Mouse (Mus musculus) gastrocnemius, adult 2 months (tissue): Measurements from ENCODE around the gene Lce1c. TPM values are rescaled to one million over a fixed set of nuclear protein-coding genes. Genes with fewer than 3 reads are reported as not detected.

ENCODE experiments used
- DNase-seq: peaks from one replicate; pipeline ENCODE4 v3.0.0; 2022
- H3K27ac ChIP-seq: fragments of 200-600 bp; 2 replicates; pipeline ENCODE4 v1.8.1; 2022; ENCODE audit warnings: mild to moderate bottlenecking
- H3K4me3 ChIP-seq: fragments of 200-600 bp; 2 replicates; pipeline ENCODE4 v1.8.1; 2022; ENCODE audit warnings: mild to moderate bottlenecking, moderate library complexity
- CTCF ChIP-seq: fragments of 200-600 bp; IDR thresholded peaks from 2 replicates; pipeline ENCODE4 v1.8.1; 2022; ENCODE audit warnings: antibody characterized with exemption, mild to moderate bottlenecking, moderate library complexity
- intact Hi-C: fragments of 180-260 bp; cut with DNase I; formaldehyde crosslinking; loops from one replicate; pipeline ENCODE4 v1.15.1; 2025
- total RNA-seq, 2 experiments: library from RNA; stranded (reverse); gene quantifications; 2 replicates each; pipeline ENCODE4 v1.2.3; 2021

Lce1c gene
- total RNA-seq, 2 experiments from 2014 or later: not detected

DNA sequence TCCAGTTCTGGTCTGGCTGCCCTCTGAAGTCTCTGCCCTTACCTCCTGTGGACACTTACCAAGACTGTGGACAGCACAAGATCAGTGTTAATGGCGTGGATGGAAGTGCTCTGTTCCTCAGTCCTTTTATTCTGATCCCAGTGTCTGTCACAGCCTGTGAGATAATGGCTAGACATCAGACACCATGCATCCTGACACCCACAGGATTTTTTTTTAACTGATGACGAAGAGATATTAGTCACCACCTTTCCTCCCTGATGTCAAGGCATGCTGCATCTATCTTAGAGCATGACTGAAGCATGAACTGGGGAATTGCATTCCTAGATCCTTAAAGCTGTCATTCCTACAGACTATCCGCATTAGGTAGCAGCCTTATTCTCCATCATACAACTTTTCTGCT, 41.2 kb downstream of the Lce1c start, which contains the start of gene Lce1f:
TSS of gene Lce1f (minus strand) at position 101 of the 400 bp plus-strand sequence.
- H3K4me3 ChIP-seq: no peak within 1 kb of the TSS
- intact Hi-C loops: no loop called here
- DNase-seq: no peak
- TF ChIP-seq CTCF: no peak
- no peak within 1 kb of the TSS for H3K27ac ChIP-seq

DNA sequence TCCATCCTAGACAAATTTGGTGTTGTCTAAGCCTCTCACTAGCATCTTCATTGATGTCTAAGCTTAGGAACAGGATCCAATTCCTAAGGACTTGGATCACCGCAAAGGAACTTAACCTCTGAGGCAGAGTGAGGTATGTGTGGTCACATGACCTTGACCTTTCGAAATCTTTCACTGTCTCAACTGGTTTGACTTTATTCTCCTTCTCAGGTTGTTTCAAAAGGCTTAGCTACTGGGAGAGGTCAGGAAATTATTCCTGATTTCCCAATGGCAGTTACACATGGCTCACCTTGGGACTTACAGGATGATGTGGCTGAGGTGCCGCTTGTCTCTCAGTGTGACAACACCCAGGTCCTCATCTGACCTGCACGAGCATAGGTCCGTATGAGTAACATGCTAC, 43.6 kb downstream of the Lce1c start:
- Histone ChIP-seq H3K27ac (no peak overlapping the region), H3K4me3 (no peak overlapping the region)
- intact Hi-C loops: no loop called here
- no peak for TF ChIP-seq CTCF
- no peak for DNase-seq

Other genes with a start within 250 kb of the Lce1c start
- gene Gm9774, start 249.8 kb upstream of the Lce1c start, total RNA-seq: 1 to 10 TPM; 2.6 to 6.5 TPM
- not detected for gene Sprr2k, start 246.7 kb upstream of the Lce1c start, total RNA-seq
- gene Sprr1b, start 240.5 kb upstream of the Lce1c start, total RNA-seq: not detected
- not detected for gene Sprr3, start 220.5 kb upstream of the Lce1c start, total RNA-seq
- not detected for gene Sprr1a, start 193.4 kb upstream of the Lce1c start, total RNA-seq
- gene Sprr4, start 178.8 kb upstream of the Lce1c start, total RNA-seq: not detected
- not detected for gene 2310046K23Rik, start 144.7 kb upstream of the Lce1c start, total RNA-seq
- not detected for gene Ivl, start 105.5 kb upstream of the Lce1c start, total RNA-seq
- gene Smcp, start 90.2 kb upstream of the Lce1c start, total RNA-seq: not detected
- gene 2210017I01Rik, start 71.8 kb upstream of the Lce1c start, total RNA-seq: not detected
- not detected for gene Lce6a, start 57.6 kb upstream of the Lce1c start, total RNA-seq
- gene Lce1a1, start 30.9 kb upstream of the Lce1c start, total RNA-seq: not detected
- not detected for gene Lce1b, start 22.3 kb upstream of the Lce1c start, total RNA-seq
- gene Lce1a2, start 8.9 kb upstream of the Lce1c start, total RNA-seq: not detected
- gene Lce1d, start 8.0 kb downstream of the Lce1c start, total RNA-seq: not detected
- not detected for gene Lce1e, start 29.8 kb downstream of the Lce1c start, total RNA-seq
- gene Lce1f, start 41.1 kb downstream of the Lce1c start, total RNA-seq: not detected
- not detected for gene Gm38119, start 59.8 kb downstream of the Lce1c start, total RNA-seq
- not detected for gene Lce1g, start 73.1 kb downstream of the Lce1c start, total RNA-seq
- not detected for gene Lce1h, start 85.8 kb downstream of the Lce1c start, total RNA-seq
- gene Lce1i, start 99.7 kb downstream of the Lce1c start, total RNA-seq: not detected
- not detected for gene Lce1j, start 111.3 kb downstream of the Lce1c start, total RNA-seq
- gene Lce1k, start 128.6 kb downstream of the Lce1c start, total RNA-seq: not detected
- gene Kprp, start 148.0 kb downstream of the Lce1c start, total RNA-seq: not detected
- gene Lce1l, start 172.0 kb downstream of the Lce1c start, total RNA-seq: not detected
- not detected for gene 2310050C09Rik, start 191.0 kb downstream of the Lce1c start, total RNA-seq
- not detected for gene Lce3a, start 247.0 kb downstream of the Lce1c start, total RNA-seq